Mouse (Mus musculus): Measurements from ENCODE around the gene Slx4ip. TPM values are rescaled to one million over a fixed set of nuclear protein-coding genes. Genes with fewer than 3 reads are reported as not detected.
A peak's percentile ranks its signal among the peaks of the same experiment; 100 is the strongest.

Slx4ip gene
- polyA plus RNA-seq, 1 experiment from 2014 or later, result 5.1 TPM

GRCm38 (mm10) chr2:137091766-137092522 lies 200.9 kb downstream of the Slx4ip start:
- H3K36me3 ChIP-seq (ENCODE audit: control insufficient read depth, insufficient read depth, low read length), result peaks cover 19% of the 10 kb centered on the region
- ATAC-seq, result no peak
- no peaks in the 10 kb centered on the region for H3K4me1 ChIP-seq (ENCODE audit: control insufficient read depth, insufficient read depth, low read length)
- H3K9ac ChIP-seq (ENCODE audit: low read depth, low read length), result no peak overlapping the region
- H3K4me2 ChIP-seq (ENCODE audit: low read depth, low read length), result no peak overlapping the region
- H3K27ac ChIP-seq (ENCODE audit: low read length), result no peak overlapping the region
- H3K27me3 ChIP-seq (replicated peaks; ENCODE audit: control insufficient read depth, insufficient read depth, low read length), result no peaks in the 10 kb centered on the region
- H3K9me3 ChIP-seq (ENCODE audit: control insufficient read depth, low read length), result no peaks in the 10 kb centered on the region
- WGBS, result 69% methylated on average over 11 of the region's 11 CpGs
- no peak overlapping the region for H3K4me3 ChIP-seq (ENCODE audit: low read length)

GRCm38 (mm10) chr2:137092523-137093297 lies 201.7 kb downstream of the Slx4ip start:
- Histone ChIP-seq H3K4me3 (ENCODE audit: low read length) (no peak overlapping the region), H3K4me2 (ENCODE audit: low read depth, low read length) (no peak overlapping the region), H3K27ac (ENCODE audit: low read length) (no peak overlapping the region), H3K9me3 (ENCODE audit: control insufficient read depth, low read length) (no peaks in the 10 kb centered on the region), H3K4me1 (ENCODE audit: control insufficient read depth, insufficient read depth, low read length) (no peaks in the 10 kb centered on the region), H3K9ac (ENCODE audit: low read depth, low read length) (no peak overlapping the region), H3K36me3 (ENCODE audit: control insufficient read depth, insufficient read depth, low read length) (peaks cover 19% of the 10 kb centered on the region), H3K27me3 (replicated peaks; ENCODE audit: control insufficient read depth, insufficient read depth, low read length) (no peaks in the 10 kb centered on the region)
- 57% methylated on average over 10 of the region's 10 CpGs for WGBS
- ATAC-seq, result no peak

GRCm38 (mm10) chr2:137093298-137093630 lies 202.2 kb downstream of the Slx4ip start:
- no peaks in the 10 kb centered on the region for H3K4me1 ChIP-seq (ENCODE audit: control insufficient read depth, insufficient read depth, low read length)
- peaks cover 17% of the 10 kb centered on the region; the same call in 1 of the 2 replicates for H3K36me3 ChIP-seq (ENCODE audit: control insufficient read depth, insufficient read depth, low read length)
- 84% methylated on average over 7 of the region's 7 CpGs for WGBS

GRCm38 (mm10) chr2:137094301-137094700 lies 203.3 kb downstream of the Slx4ip start:
- Histone ChIP-seq H3K9me3 (ENCODE audit: control insufficient read depth, low read length) (no peaks in the 10 kb centered on the region), H3K4me3 (ENCODE audit: low read length) (no peak overlapping the region), H3K36me3 (ENCODE audit: control insufficient read depth, insufficient read depth, low read length) (peaks cover 14% of the 10 kb centered on the region; the same call in 1 of the 2 replicates), H3K4me1 (ENCODE audit: control insufficient read depth, insufficient read depth, low read length) (0 out of 2 replicates have a peak, but pooled peaks cover 2% of the 10 kb centered on the region), H3K27ac (ENCODE audit: low read length) (no peak overlapping the region), H3K4me2 (ENCODE audit: low read depth, low read length) (no peak overlapping the region), H3K9ac (ENCODE audit: low read depth, low read length) (no peak overlapping the region), H3K27me3 (replicated peaks; ENCODE audit: control insufficient read depth, insufficient read depth, low read length) (no peaks in the 10 kb centered on the region)
- WGBS, result 79% methylated on average over 8 of the region's 8 CpGs
- no peak for ATAC-seq

More at GRCm38 (mm10) chr2:137093298-137093630, 202.2 kb downstream of the Slx4ip start:
- Histone ChIP-seq H3K9ac (ENCODE audit: low read depth, low read length) (no peak overlapping the region), H3K4me2 (ENCODE audit: low read depth, low read length) (no peak overlapping the region), H3K27me3 (replicated peaks; ENCODE audit: control insufficient read depth, insufficient read depth, low read length) (no peaks in the 10 kb centered on the region), H3K9me3 (ENCODE audit: control insufficient read depth, low read length) (no peaks in the 10 kb centered on the region), H3K4me3 (ENCODE audit: low read length) (no peak overlapping the region), H3K27ac (ENCODE audit: low read length) (no peak overlapping the region)
- ATAC-seq, result no peak

- no peak overlapping the region for H3K4me2 ChIP-seq (ENCODE audit: low read depth, low read length)
- 45% methylated on average over 4 of the region's 5 CpGs for WGBS
Measured at GRCm38 (mm10) chr2:137096981-137097460, 206.0 kb downstream of the Slx4ip start.

GRCm38 (mm10) chr2:137098269-137099035 lies 207.4 kb downstream of the Slx4ip start:
- no peaks in the 10 kb centered on the region for H3K9me3 ChIP-seq (ENCODE audit: control insufficient read depth, low read length)
- H3K27me3 ChIP-seq (replicated peaks; ENCODE audit: control insufficient read depth, insufficient read depth, low read length), result no peaks in the 10 kb centered on the region
- H3K4me2 ChIP-seq (ENCODE audit: low read depth, low read length), result no peak overlapping the region
- H3K4me1 ChIP-seq (ENCODE audit: control insufficient read depth, insufficient read depth, low read length), result 0 out of 2 replicates have a peak, but pooled peaks cover 3% of the 10 kb centered on the region
- H3K27ac ChIP-seq (ENCODE audit: low read length), result no peak overlapping the region; the same call in 1 of the 2 replicates
- H3K4me3 ChIP-seq (ENCODE audit: low read length), result no peak overlapping the region
- 43% methylated on average over 11 of the region's 11 CpGs for WGBS
- peak; percentile 34; the same call in 1 of the 2 replicates for ATAC-seq
- peaks cover 3% of the 10 kb centered on the region; the same call in 1 of the 2 replicates for H3K36me3 ChIP-seq (ENCODE audit: control insufficient read depth, insufficient read depth, low read length)
- no peak overlapping the region for H3K9ac ChIP-seq (ENCODE audit: low read depth, low read length)

More at GRCm38 (mm10) chr2:137096981-137097460, 206.0 kb downstream of the Slx4ip start:
- Histone ChIP-seq H3K4me3 (ENCODE audit: low read length) (no peak overlapping the region), H3K36me3 (ENCODE audit: control insufficient read depth, insufficient read depth, low read length) (peaks cover 7% of the 10 kb centered on the region; the same call in 1 of the 2 replicates), H3K27me3 (replicated peaks; ENCODE audit: control insufficient read depth, insufficient read depth, low read length) (no peaks in the 10 kb centered on the region), H3K9ac (ENCODE audit: low read depth, low read length) (no peak overlapping the region), H3K27ac (ENCODE audit: low read length) (no peak overlapping the region), H3K9me3 (ENCODE audit: control insufficient read depth, low read length) (no peaks in the 10 kb centered on the region), H3K4me1 (ENCODE audit: control insufficient read depth, insufficient read depth, low read length) (0 out of 2 replicates have a peak, but pooled peaks cover 3% of the 10 kb centered on the region)
- 0 out of 2 replicates have a peak, but pooled peaks have one; percentile 26 for ATAC-seq

GRCm38 (mm10) chr2:137099211-137099734 lies 208.3 kb downstream of the Slx4ip start:
- Histone ChIP-seq H3K4me2 (ENCODE audit: low read depth, low read length) (no peak overlapping the region), H3K9ac (ENCODE audit: low read depth, low read length) (no peak overlapping the region), H3K4me1 (ENCODE audit: control insufficient read depth, insufficient read depth, low read length) (0 out of 2 replicates have a peak, but pooled peaks cover 3% of the 10 kb centered on the region), H3K36me3 (ENCODE audit: control insufficient read depth, insufficient read depth, low read length) (peaks cover 2% of the 10 kb centered on the region; the same call in 1 of the 2 replicates), H3K27ac (ENCODE audit: low read length) (no peak overlapping the region), H3K4me3 (ENCODE audit: low read length) (no peak overlapping the region), H3K9me3 (ENCODE audit: control insufficient read depth, low read length) (no peaks in the 10 kb centered on the region), H3K27me3 (replicated peaks; ENCODE audit: control insufficient read depth, insufficient read depth, low read length) (no peaks in the 10 kb centered on the region)
- 26% methylated on average over 6 of the region's 6 CpGs for WGBS
- no peak for ATAC-seq

- H3K4me1 ChIP-seq (ENCODE audit: control insufficient read depth, insufficient read depth, low read length), result 0 out of 2 replicates have a peak, but pooled peaks cover 3% of the 10 kb centered on the region
- H3K27ac ChIP-seq (ENCODE audit: low read length), result no peak overlapping the region
- no peak overlapping the region for H3K9ac ChIP-seq (ENCODE audit: low read depth, low read length)
- peak; percentile 58 for ATAC-seq
- no peak overlapping the region for H3K4me2 ChIP-seq (ENCODE audit: low read depth, low read length)
- H3K27me3 ChIP-seq (replicated peaks; ENCODE audit: control insufficient read depth, insufficient read depth, low read length), result no peaks in the 10 kb centered on the region
- H3K9me3 ChIP-seq (ENCODE audit: control insufficient read depth, low read length), result no peaks in the 10 kb centered on the region
- 52% methylated on average over 5 of the region's 5 CpGs for WGBS
- H3K36me3 ChIP-seq (ENCODE audit: control insufficient read depth, insufficient read depth, low read length), result no peaks in the 10 kb centered on the region
- no peak overlapping the region for H3K4me3 ChIP-seq (ENCODE audit: low read length)
Measured at GRCm38 (mm10) chr2:137101074-137101473, 210.1 kb downstream of the Slx4ip start.

All from intestine, embryonic 16.5 days (tissue).